Mouse (Mus musculus) forebrain, embryonic 16.5 days (tissue): Measurements from ENCODE around the gene Atp6v0a4. TPM values are rescaled to one million over a fixed set of nuclear protein-coding genes. Genes with fewer than 3 reads are reported as not detected.

Experiments
- ATAC-seq: fragments of 200-750 bp; cut with Nextera tagmentation; 2 replicates; pipeline ENCODE4 v1.8.0; 2017; ENCODE audit warnings: mild to moderate bottlenecking, moderate library complexity
- H3K27ac ChIP-seq: fragments of 300-500 bp; sonication (generic); 2 replicates; pipeline ENCODE4 v1.5.1; 2014; ENCODE audit warnings: low read length, control low read depth
- H3K27me3 ChIP-seq: fragments of 300-500 bp; sonication (generic); replicated peaks from 2 replicates; pipeline ENCODE4 v1.6.1; 2014; ENCODE audit warnings: low read length; ENCODE audit not compliant: control insufficient read depth, insufficient read depth
- H3K36me3 ChIP-seq: fragments of 300-500 bp; sonication (generic); 2 replicates; pipeline ENCODE4 v1.6.1; 2014; ENCODE audit not compliant: control insufficient read depth, insufficient read depth
- H3K4me1 ChIP-seq: fragments of 300-500 bp; sonication (generic); replicated peaks from 2 replicates; pipeline ENCODE4 v1.6.1; 2014; ENCODE audit warnings: low read length; ENCODE audit not compliant: control insufficient read depth, insufficient read depth
- H3K4me2 ChIP-seq: fragments of 300-500 bp; sonication (generic); 2 replicates; pipeline ENCODE4 v1.6.1; 2014; ENCODE audit warnings: mild to moderate bottlenecking, low read length, control low read depth
- H3K4me3 ChIP-seq: fragments of 300-500 bp; sonication (generic); replicated peaks from 2 replicates; pipeline ENCODE4 v1.5.1; 2014; ENCODE audit warnings: mild to moderate bottlenecking, low read length, control low read depth
- H3K9ac ChIP-seq: fragments of 300-500 bp; sonication (generic); replicated peaks from 2 replicates; pipeline ENCODE4 v1.6.1; 2014; ENCODE audit warnings: low read depth, low read length, control low read depth
- H3K9me3 ChIP-seq: fragments of 300-500 bp; sonication (generic); 2 replicates; pipeline ENCODE4 v1.6.1; 2016; ENCODE audit warnings: low read length; ENCODE audit not compliant: control insufficient read depth
- WGBS: fragments of 180-500 bp; shearing (Covaris S2); extraction: QIAGEN DNeasy Blood & Tissue Kit; methylation state at CpG from one replicate; pipeline ENCODE4 v1.1.7; 2014; 5-methylcytosine and 5-hydroxymethylcytosine counted together
- polyA plus RNA-seq: library from polyadenylated mRNA; unstranded; fragments of >200 nt; fragmentation: Nextera tagmentation; extraction: Ambion mirVana; gene quantifications from 2 replicates; pipeline ENCODE4 v1.2.1, GENCODE M21; 2015

Gene Atp6v0a4
- polyA plus RNA-seq, 1 experiment from 2014 or later, result 0.27 TPM

GRCm38 (mm10) chr6:38007459-38007858 lies 116.9 kb downstream of the Atp6v0a4 start:
- peak; percentile 81 for ATAC-seq
- Histone ChIP-seq H3K4me2 (no peak overlapping the region), H3K4me1 (no peaks in the 10 kb centered on the region), H3K9me3 (no peaks in the 10 kb centered on the region), H3K27ac (no peak overlapping the region), H3K36me3 (no peaks in the 10 kb centered on the region), H3K4me3 (no peak overlapping the region), H3K27me3 (no peaks in the 10 kb centered on the region), H3K9ac (no peak overlapping the region)
- WGBS, result 3% methylated on average over 6 of the region's 6 CpGs

Other genes with a start within 250 kb of the Atp6v0a4 start
- gene Svopl, start 77.6 kb downstream of the Atp6v0a4 start, polyA plus RNA-seq, result 0.81 and 0.95 TPM in 2 replicates
- not detected in 2 replicates for gene Tmem213, start 15.3 kb downstream of the Atp6v0a4 start, polyA plus RNA-seq
- 18.1 and 19.1 TPM in 2 replicates for gene D630045J12Rik, start 129.4 kb upstream of the Atp6v0a4 start, polyA plus RNA-seq
- gene Zc3hav1l, start 174.7 kb upstream of the Atp6v0a4 start, polyA plus RNA-seq, result 6.3 and 6.5 TPM in 2 replicates
- gene Zc3hav1, start 230.0 kb upstream of the Atp6v0a4 start, polyA plus RNA-seq, result 0.73 and 1.1 TPM in 2 replicates